Mouse (Mus musculus) kidney, postnatal 14 days (tissue): ENCODE data around the gene Klf15.

Experiments used
- DNase-seq: peaks from one replicate; pipeline ENCODE4 v3.0.0; 2022; ENCODE audit warnings: mixed read lengths

Gene Klf15

DNA sequence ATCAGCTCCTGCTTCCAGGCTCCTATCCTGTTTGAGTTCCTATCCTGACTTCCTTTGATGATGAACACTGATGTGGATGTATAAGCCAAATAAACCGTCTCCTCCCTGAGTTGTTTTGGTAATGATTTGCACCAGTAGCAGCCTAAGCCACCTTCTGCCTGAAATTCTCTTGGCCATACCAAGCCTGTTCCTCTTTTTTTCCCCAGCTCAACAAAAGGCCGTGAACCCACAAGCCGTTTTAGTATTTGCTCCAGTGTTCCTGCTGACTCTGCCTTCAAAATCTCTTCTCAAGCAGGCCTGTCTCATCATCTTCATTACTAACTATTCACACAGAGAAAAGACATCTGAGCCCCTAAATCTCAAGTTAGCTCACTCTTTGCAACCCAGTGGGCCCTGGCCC, 31.8 kb downstream of the Klf15 start:
- DNase-seq, result no peak

DNA sequence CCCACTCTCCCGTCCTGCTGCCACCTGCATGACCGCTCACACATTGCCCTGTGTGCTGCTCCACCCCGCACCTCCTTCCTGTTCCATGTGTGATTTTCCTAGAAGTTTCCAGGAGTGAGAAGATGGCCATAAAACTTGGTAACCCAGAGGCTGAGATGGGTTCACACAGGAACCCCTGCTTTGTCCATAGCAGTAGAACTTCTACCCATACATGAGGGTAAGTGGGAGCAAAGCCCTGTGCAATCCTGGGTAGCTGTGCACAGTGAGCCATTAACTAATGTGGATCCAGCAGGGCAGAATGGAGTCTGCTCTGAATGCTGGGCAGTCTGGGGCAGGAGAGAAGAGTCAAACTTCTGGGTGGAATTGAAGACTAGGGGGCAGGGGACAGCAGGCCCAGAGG, 32.2 kb downstream of the Klf15 start:
- DNase-seq, result no peak

DNA sequence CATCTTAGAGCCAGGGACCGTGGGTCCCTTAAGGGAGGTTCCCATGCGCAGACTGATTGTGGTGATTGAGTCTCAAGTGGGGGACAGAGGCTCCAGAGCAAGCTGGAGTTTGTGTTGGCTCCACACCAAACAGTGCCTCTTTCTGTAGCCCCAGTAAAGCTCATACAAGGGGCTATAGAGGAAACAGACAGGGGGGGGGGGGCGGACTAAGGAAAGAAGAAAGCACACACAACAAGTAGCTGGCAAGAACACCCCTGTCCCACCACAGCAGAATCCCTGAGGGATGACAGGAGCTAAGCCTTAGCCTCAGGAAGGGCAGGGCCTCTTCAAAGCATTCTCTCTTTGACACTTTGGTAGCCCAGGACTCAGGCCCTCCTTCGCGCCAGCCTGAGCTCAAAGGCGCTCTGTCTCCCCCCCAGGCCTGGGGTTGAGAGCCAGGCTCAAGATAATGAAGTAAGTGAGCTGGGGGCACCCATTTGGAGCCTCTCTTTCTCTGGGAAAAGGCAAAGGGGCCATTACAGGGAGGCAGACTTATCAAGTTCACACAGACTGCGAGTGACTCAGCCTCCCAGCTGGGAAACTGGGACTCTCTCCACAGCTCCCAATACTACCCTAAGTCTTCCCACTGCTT, 33.0 kb downstream of the Klf15 start:
- no peak for DNase-seq

DNA sequence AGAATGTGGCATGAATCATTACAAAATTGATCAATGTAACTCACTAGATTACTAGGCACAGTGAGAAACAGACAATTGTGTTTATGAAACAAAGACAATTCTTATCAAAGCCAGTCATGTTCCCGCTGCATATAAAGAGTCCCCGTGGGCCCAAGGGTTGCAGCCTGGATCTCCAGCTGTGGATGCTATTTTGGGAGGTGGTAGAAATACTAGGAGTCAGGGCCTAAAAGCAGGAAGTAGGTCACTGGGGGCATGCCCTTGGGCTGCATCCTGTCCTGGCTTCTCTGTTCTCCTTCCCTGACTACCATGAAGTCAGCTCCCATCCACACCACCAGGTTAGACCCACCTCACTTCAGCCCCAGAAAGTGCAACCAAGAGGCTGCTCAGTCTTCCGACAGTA, 33.8 kb downstream of the Klf15 start:
- DNase-seq, result no peak

DNA sequence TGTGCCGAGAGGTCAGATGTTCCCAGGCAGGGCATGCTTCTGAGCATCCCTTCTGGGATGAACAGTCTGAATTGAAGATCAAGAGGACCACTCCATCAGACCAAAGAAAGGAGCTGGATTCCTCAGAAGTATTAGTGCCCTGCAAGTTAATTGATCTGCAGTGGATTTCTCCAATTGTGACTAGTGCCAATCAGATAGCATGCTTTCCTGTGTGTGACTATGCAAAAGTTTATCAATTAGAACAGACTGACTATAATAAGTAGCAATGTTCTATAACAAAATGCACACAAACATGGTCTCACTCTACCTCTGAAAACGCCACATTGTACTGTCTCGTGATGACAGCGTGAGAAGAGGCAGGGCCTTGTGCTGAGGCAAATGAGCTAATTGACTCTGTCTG, 37.1 kb downstream of the Klf15 start:
- no peak for DNase-seq

DNA sequence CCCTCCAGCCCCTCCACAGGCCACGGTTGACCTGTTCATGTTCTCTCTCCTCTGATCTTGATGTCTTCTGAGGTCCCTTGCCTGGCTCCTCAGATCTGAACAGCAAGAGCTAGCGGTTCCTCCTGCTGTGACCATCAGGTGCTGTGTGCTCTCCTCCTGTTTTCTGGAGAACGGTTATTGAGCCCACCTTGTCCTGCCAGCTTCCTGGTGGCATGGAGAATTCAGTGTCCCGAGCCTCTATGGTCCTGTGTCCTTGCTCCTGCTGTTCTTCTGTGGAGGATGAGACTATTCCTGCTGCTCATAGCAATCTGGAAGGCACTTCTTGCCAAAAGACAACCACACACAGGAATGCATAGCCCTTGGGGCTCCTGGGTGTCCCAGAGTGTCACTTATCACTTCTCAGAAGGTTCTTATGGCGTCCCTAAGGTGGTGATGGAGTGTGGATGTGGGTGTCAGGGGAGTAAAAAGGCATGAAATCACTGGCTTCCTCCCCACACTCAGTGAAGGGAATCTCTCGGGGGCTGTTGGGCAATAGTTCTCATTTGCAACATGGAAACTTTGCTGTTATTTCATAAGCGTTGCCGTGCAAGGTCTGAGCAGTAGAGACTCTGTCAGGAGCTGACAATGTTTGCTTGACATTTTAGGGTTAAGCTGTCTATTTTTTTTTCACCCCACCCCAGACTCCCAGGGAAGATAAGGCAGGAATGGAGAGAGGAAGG, 39.0 kb downstream of the Klf15 start:
- DNase-seq, result no peak

DNA sequence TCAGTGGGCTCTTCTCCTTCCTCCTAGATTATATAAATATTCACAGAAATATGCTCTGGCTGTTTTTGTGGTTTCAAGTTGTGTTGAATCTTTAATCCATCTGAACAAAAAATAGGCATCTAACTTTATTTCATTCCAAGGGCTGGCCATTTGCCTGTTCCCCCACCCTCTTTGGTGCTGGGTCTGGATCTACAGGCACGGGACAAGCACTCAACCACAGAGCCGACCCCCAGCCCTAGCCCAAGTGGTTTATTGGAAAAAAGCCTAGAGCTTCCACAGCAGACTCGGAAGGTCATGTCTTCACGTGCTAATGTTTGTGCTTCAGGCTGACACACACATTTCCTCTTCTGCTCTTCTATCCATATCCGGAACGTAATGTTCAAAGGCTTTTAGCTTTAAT, 43.5 kb downstream of the Klf15 start:
- DNase-seq, result peak; percentile 84

DNA sequence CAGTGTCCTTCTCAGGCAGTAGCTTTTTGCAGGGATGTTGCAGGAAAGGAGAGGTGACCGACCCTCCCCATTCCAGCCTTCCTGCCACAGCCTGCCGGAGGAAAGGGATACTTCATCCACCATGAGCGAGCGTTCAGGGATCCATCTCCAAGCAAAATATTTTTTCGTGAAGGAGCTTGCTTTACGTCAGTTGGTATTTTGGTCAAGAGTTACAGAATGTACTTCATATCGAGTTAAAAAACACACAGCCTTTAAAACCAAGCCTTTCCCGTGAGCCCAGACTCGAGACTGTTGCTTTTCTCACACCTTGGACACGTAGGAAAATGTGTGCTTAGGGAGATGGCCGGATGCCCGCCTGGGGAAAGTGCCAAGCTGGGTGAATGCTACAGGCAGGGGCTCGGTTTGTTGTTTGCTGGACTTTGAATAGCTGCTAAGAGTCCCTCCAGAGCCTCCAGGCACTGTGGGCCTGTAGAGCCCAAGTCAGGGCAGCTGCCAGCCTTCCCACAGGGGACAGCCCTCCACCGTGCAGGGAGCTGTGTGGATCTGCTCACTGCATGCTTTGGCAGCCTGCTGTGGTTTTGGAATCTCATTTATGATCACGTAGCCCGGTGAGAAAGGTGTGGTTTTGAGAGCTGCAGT, 44.4 kb downstream of the Klf15 start:
- peak; percentile 94 for DNase-seq

DNA sequence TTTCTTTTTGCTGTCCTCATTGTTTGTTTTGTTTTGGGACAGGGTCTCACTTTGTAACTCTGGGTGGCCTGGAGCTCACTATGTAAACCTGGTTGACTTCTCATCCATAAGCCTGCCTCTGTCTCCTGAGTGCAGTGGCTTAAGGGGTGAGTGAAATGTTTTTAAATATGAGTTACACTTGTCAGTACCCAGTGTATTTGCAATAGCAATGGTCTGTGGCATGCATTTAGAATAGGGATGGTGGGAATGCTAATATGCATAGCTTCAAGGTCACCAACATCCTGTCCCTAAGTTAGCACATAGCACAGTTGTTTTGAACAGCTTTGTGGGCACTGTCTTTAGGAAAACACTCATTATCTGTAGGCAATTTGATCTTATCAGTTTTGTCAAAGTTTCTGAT, 45.1 kb downstream of the Klf15 start:
- DNase-seq, result peak; percentile 18

DNA sequence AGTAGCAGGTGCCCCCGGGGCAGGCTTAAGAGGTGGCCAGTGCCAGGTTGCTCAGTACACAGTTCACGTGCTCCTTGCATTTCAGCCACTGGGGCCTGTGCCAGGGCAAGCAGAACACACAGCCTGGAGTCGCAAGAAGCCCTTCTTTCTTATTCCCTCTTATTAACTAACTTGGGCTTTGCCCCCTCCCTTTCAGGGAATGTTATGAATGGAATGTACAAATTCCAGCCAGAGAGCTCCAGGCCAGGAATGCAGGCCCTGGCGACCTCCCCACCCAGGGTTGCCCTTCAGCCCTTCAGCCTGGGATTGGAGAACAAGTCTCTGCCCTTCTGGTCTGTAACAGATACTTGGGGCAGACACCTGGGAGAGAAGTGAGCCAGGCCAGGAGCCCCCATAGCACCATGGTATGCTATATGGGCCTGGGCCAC, 45.8 kb downstream of the Klf15 start:
- DNase-seq, result peak; percentile 96

DNA sequence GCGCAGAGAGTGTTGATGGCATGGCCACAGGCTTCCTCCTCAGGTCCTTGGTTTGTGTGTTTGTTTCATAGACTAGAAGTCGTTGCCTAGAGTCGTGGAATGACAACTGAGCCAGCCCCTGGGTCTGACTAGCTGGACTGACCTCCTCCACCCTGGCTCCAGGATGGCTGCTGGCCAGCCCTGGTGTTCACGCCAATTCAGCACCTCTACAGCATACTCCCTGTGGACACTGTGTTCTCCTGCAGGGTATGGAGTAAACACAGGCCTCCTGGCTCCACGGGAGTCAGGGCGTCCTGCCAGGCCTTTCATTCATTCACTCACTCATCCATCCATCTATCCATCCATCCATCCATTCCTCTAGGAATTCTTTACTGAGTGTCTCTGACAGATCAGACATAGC, 46.7 kb downstream of the Klf15 start:
- DNase-seq, result peak; percentile 94

DNA sequence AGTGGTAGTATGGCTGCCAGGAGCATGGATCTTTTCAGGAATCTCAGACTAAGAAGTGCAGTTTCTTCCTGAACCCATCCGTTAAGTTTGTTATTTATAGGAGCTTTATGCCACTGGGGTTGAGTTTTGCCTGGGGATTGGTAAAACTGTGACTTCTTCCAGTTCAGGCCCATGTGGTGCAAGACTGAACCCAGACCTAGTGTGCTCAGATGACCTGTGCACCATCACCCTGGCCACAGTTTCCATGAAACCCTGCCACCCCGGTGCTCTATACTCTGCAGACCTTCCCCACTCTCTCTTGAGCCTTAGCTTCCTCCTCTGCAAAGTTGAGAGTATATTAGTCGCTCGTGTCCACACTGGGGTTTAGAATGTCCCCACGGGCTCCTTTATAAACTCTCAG, 50.0 kb downstream of the Klf15 start:
- DNase-seq, result no peak

DNA sequence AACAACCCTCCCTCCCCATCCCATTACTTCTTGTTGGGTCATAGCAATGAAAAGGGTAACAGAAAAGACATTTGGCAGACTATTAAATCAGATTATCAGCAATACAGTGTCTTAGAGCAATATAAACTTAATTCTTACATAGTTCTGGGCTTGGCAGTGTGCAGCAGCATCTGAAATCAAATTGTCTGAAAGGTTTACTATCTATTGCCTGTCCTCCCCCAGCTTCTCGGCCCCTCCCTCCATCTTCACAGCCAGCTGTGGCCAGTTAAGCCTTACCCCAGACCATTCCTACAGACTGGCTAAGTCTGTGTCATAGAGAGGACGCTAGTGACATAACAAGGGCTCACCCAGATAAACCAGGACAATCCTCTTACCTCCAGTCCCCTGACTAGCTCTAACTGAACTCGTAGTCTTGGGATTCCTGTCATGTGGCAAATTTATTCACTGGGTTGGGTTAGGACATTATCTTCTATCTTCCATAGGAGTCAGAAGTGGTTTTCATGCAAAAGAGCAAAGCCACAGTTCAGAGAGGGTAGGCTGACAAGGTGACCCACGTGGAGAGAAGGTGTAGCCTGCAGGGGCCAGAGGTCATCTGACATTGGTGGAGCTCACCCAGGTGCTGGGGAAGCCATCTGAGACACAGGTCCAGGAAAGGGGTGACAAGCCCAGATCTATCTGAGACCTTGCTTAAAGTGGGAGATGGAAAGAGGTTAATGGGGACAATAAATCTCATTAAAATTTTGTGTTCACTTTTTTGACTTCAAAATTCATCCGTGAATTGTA, 50.9 kb downstream of the Klf15 start:
- DNase-seq, result peak; percentile 33

DNA sequence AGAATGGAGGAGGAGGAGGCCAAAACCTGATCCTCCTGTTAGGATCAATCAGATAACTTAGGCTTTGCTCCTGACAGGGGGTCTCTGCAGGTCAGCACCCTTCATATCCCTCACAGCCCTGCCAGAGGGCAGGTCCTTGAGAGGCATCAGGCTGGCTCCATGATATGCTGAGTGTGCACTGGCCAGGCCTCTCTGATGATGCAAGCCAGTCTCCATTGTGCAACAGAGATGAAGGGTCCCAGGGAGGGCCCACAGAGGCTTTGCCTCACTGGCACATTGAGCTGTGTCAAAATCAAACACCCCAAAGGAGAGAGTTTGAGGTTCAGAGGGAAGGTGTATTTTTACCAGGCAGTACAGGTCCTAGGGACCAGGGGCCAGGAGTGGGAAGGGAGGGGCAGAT, 52.0 kb downstream of the Klf15 start:
- no peak for DNase-seq

DNA sequence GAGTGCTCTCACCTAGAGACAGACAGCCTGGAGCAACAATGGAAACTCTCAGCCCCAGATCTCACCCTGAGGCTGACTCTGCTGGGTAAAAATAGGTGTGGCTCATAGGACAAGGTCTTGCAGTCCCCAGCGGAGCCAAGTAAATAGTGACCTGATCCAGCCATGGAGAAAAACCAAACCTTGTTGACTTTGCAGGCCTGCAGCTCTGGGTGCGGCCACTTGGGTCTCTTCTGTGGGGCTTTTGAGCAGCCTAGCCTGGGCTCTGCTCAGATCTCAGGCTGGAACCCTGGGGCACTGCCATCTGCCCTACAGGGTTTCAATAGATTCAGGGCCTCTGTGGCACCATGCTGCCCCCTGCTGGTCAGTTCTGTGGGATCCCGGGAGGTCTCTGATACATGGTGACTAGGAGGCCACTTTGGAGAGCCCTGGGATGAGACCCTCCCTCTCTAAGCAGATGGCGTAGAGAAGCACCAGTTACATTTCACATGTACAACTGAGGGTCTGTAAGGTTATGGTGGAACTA, 52.6 kb downstream of the Klf15 start:
- DNase-seq, result peak; percentile 90

DNA sequence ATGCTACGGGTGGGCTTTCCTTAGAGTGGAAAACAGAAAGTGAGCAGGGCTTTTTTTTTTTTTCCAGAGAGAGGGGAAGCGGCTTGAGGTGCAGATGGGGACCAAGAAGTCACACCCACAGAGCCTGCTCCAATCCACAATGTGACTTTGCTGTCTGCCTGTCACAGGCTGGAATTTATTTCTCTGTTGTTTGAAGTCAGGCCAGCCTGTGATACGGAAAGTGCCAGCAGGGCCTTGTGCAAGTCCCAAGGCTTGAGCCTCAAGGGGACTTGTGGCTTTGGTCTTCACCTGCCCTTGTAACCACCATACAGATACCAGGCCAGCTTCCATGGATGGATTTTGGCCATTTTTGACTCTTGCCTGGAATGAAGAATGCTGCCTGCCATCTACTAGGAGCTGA, 56.5 kb downstream of the Klf15 start:
- no peak for DNase-seq

DNA sequence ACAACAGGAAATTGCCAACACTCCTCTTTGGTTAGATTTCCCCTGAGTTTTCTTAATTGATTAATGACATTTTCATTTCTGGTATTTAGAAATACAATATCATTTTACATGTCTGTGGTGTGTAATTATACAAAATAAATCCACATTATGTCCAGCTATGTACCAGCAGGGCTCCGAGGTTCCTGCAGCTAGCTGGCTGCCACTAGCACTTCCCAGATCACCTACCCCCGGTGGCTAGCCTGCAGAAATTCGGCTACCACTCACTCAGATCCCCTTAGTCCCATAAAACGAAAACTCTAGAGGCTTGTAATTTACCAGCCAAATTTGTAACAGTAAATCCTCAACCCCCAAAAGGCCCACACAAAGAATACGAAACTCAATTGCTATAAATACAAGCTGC, 57.0 kb downstream of the Klf15 start:
- DNase-seq, result no peak
